Mouse (Mus musculus): ENCODE data around the gene Rassf4.

DNA sequence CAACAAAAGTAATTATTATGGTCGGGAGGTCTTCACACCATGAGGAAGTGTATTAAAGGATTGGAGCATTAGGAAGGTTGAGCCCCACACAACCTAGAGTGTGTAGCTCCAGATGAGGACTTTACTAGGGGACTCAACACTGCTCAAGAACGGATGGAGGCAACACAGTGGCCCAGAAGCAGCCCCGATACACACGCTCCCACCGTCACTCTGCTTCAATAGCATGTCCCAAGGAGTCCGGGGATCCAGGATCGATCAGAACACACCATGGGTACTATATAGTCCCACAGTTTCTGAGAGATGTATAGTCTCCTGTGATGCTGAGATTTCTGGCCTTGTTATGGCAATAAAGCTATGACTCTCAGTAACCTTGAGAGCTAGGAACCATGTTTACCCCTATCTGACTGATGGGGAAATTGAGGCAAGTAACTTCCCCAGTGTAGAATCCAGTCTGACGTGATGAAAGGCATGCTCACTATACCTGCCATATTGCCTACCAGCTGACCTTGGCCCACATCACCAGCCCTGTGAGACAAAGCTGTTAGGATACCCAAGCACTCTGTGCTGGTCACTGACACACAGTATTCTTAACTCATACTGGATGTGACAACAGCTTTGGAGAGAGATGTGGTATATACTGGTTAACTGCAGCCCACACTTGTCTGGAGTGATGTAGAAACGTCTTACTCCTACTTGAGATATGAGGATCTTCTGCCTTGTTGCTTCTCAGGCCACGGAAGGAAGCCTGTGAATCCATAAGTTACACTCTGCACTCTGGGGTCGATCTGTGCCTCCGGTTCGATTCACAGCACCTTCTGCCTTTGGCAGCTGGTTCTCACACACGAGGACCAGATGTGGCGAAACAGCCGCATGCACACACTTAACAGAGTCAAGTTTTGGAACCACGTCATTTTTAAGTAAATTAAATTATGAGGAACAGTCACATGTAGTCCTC, 39.7 kb downstream of the Rassf4 start:
- no peak for TF ChIP-seq EP300 (IDR thresholded peaks at IDR 0.05)
- TF ChIP-seq CTCF (IDR thresholded peaks at IDR 0.05) = no peak

Data from lung, postnatal 0 days (tissue).